Mouse (Mus musculus): ENCODE results near the gene Ikzf1.

Ikzf1 gene
- long read RNA-seq, experiment 1, result 0 reads
- long read RNA-seq, experiment 2, partial matches to known transcripts, result 0 of 1 reads
- long read RNA-seq, experiment 2, other reads (novel, unspliced or antisense), result 1 of 1 reads

DNA sequence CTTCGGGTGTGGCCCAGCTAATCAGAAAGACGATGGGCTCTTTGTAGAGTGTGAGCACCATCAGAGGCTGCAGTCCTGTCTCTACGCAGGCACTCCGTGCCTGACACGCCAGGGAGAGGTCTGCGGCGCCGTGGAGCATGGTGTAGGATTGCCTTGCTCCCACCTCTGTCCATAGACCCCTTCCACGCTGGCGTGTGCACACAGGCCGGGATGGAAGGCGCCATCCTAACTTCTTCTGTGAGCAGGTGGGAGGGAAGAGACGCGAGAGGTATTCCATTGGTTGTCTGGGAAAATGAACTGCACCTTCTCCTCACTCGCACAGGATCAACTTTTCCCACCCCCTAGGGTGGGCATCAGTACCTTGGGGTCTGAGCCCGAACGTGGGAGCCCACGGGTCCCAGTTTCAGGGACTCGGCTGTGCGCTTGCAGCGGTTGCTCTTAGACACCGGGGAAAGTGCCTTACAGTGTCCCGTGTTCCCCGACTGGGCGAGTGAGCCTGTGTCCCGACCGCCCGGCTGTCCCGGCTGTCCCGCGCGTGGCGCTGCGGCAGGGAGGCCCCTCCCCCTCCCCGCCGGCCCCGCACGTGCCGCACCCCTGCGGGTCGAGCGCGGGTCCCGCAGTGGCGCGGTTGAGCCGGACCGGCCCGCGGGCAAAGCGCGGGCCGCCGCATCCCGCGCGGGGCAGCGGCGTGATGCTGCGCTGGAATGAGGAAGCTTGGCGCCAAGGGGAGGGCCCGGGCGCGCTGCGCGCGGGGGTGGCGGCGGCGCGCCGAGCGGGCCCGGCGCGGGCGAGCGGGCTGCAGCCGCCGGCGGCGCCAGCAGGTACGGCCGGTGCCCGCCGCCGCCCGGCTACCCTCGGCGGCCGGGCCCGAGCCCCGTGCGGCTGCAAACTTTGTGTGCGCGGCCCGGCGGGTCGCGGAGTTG lies at the start of gene Ikzf1:
Ikzf1 (plus strand) TSS at position 74 of the 923 bp plus-strand sequence.
- intact Hi-C loops (cut with DNase I), result no loop called here

DNA sequence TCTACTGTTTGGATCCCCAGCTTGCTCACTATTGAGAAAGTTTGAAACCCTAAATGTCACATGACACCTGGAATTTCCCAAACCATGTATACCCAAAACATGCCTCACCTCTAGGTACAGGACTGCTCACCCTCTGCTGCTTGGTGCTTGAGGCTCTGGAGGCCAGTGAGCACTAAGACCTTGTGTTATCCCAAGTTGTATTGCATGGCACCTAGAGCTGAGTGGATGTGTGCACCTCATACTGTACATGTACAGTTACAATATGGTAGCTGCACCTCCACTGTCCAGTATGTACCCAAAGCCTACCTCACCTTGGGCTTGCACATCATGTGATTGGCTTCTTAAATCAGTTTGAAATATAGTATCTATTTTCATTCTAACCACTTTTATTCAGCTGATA lies 40.5 kb upstream of the Ikzf1 start:
- intact Hi-C loops (cut with DNase I), result no loop called here

DNA sequence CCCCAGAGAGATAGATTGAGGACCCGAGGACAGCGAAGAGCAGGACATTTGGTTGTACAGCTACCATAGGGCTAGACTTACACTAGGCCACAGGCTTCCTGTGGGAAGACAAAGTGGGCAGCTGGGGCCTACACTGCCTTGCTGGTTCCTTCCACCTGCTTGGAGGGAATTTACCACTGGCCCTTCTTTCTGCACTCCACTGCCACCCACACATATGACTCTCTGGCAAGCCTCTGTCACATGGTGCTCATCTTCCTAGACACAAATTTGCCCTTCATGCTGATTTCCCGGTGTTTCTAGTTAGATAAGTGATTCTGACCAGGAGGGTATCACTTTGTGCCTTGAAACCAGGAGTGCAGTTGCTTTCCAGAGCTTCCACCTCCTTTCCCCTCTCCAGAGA lies 28.4 kb upstream of the Ikzf1 start:
- intact Hi-C loops (cut with DNase I), result no loop called here

DNA sequence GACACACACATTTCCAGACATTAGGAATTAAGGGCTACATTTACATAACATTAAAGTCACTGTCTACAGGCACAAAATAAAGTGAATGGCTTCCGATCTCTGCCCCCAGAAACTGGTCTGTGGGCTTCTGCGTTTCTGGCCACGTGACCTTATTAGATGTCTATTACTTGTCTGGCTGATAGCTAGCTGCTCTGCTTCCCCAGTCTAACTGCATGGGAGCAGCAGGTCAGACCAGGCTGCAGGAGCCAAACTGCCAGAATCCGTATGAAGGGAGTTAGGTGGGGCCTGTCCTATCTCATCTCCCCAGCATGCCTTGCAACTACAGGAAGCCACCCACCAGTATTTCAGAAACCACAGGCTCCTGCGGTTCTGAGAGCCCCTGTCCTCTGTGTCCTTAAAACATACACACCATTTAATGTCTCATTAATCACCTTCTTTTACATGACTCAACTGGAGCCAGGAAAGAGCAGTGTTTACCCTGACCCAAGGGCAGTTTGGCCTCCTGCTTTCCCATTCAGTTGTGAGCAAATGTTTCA lies 27.7 kb upstream of the Ikzf1 start:
- intact Hi-C loops (cut with DNase I), result no loop called here

DNA sequence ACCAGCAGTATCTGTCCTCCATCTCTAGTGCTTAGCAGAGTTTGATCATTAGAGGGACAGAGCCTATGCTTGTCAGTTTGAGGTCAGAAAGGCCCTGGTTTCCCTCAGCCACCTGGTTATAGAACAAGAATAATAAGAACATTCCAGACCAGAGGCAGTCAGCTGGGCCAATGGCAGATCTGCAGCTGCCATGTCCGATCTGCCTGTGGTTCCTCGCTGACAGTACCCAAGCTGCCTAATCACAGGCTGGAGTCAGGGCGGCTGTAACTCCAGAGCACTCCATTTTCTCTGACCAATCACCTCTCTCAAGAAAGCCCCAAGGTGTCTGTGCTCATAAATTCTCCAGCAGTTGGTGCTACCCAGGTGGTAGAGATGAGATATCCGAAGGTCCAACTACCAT lies 27.2 kb upstream of the Ikzf1 start:
- intact Hi-C loops (cut with DNase I), result no loop called here

DNA sequence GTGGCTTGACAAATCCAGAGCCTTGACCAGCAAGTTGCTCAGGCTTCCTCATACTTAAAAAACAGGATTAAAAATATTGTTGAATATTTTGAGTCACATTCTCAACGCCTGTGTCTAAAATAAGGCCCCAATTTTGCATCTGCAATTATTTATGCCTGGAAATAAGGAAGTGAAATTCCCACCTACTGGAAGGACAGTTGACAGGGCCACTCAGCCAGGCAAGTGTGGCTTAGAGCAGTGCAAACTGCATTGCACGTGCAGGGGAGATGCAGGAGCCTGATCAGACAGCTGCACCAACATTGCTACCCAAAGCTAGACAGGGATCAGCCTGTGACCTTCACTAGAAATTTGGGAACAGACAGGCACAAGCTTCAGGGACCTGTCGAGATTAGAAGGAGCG lies 26.0 kb upstream of the Ikzf1 start:
- intact Hi-C loops (cut with DNase I), result no loop called here

DNA sequence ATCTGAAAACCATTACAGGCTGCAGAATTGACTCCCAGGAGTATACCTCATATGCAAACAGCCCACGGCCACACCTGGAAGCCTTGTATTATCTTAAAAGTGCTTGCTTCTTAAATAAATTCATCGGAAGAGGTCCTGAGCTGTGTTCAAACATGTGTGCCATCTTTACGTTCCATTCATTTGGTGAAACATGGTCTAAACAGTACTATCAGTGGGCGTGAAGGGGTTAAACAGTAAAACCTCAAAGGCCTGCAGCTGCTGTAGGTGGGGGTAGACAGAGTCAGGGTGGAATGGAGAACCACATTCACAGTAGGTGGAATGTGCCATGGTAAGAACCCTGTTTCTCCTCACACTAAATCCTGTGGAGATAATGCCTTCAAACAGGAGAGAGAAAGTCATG lies 24.2 kb upstream of the Ikzf1 start:
- intact Hi-C loops (cut with DNase I), result no loop called here

DNA sequence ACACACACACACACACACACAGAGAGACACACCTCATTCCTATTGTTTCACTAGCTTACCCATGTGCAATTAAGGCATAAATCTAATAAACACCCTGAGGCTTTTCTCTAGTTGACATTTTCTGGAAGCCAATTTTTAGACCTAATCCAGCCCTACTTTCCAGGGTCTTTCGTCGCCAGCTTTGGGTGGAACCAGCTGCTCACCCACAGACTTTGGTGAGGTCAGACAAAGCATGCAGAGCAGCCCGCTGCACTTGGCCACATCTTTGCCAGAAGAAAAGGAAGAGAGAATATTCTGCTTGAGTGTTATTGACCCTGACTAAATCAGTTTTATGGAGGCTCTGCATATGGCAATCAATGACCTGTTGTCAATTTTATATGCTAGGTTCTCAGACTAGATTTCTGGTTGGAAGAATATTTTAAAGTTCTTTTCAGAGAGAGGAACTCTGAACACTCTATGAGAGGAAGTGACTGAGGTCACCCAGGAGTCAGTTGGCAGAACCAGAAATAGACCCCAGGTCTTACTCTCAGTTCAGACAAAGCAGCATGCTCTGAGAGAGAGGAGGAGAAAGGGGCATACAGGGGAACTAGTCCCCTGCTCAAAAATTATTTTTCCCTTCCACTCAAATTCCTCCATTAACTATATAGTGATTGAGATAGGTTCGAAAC lies 17.4 kb upstream of the Ikzf1 start:
- intact Hi-C loops (cut with DNase I), result no loop called here

DNA sequence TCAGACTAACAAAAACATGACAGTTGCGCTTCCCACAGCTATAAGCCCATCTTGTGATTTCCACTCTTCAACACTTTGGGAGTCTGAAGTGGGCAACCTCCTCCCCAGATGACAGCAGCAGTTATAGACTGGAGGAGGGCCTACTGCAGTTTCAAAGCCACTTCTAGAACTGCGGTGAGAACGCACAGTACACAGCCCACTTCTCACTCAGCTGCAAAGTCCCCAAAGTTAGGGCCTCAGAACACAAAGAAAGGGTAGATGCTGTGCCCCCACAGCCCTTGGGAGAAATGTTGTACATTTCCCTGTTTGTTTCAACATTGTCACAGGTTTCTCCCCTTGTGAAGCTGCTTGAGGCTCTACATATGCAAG lies 16.9 kb upstream of the Ikzf1 start:
- intact Hi-C loops (cut with DNase I), result no loop called here

DNA sequence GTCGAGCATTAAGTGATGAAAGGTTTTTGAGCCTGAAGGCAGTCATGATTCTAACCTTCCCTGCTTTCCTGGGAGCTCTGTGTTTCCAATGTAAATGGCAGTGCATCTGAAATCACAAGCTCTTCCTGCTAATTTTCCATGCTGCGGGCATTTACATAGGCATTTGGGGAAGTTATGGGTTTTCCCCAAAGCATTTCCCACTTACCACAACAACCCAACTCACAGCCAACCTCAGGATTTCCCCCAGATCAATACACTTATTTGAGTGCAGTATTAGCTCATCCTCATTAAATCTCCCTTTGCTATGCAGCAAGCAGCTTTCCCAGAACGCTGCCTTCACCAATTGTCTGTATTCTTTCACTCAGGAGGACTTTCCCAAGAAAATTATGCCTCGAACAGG lies 11.8 kb upstream of the Ikzf1 start:
- intact Hi-C loops (cut with DNase I), result no loop called here

DNA sequence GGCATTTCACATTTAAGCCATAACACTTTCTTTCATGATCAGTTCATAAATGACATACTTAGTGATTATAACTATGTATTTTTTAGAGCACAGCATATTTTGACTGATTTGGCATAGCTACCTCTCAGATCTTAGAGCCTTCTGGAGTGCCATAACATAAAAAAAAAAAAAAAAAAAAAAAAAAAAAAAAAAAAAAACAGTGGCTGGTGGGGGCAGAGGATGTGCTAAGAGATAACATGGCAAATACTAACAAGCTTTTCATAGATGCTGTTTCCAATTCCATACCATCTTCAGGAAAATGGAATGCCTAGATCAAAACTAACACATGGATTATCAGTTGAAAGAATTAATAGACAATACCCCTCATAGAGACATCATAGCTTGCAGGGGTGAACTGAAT lies 9.7 kb upstream of the Ikzf1 start:
- intact Hi-C loops (cut with DNase I), result no loop called here

DNA sequence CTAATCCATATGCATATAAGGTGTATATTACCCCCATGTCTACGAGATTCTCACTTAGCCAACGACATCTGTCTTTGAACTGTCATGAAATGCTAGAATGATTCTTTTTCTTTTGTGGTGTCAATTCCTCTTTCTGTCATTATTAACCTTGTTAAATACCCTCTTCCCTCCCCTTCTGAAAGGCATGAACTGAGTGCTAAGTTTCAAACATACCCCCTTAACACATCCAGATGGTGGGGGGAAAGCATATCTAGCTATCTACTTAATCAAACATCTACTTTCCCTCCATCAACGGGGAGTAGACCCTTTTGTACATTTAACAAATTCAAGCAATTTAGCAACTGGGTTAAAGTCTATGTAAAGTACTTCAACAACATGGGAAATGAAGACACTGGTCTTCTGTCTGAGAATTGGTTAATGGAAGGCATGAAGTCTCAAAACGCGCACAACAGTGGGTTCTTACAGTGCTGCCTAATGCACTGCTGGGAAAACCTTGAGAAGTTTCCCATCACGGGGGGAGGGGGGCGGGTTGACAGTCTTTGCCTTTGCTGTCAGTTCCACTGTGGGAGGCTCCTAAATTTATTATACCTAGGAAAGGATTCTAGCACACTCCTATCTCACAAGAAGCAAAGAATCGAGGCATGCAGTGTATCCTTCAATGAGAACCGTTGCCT lies 8.6 kb upstream of the Ikzf1 start:
- intact Hi-C loops (cut with DNase I), result no loop called here

DNA sequence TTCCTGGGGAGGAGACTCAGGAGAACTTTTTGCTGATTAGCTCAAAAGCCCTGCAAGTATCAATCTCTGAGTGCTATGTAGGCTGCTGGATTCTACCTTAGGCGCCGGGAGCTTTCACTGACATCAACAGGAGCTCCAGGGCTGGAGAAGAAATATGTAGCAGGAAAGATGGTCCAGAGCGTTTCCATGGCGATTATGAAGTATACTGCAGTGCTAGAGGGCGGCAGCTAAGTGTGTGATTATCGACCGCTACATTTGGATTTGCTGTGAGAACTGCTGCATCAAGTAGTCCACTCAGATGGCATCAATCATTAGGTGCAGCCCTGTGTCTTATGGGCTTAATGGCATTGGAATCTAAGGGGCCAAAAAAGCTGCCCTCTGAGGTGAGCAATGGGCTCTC lies 7.6 kb upstream of the Ikzf1 start:
- intact Hi-C loops (cut with DNase I), result no loop called here

DNA sequence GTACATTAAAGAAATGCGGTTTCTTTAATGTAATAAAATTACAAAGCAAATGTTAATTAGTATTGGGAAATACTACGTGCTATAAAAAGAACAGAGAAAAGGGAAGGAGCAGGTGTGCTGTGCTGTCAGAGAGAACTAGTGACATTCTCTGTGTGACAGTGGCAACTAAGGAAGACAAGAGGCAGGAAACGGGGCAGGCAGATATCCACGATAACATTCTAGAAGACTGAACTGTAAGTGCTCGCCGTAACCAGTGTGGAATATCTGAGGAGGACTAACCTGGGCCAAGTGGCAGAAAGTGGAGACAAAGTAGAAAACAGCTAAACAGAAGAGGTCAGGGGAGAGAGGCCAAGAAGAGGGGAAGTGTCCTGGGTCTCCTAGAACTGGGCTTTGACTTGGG lies 5.8 kb upstream of the Ikzf1 start:
- intact Hi-C loops (cut with DNase I), result no loop called here

DNA sequence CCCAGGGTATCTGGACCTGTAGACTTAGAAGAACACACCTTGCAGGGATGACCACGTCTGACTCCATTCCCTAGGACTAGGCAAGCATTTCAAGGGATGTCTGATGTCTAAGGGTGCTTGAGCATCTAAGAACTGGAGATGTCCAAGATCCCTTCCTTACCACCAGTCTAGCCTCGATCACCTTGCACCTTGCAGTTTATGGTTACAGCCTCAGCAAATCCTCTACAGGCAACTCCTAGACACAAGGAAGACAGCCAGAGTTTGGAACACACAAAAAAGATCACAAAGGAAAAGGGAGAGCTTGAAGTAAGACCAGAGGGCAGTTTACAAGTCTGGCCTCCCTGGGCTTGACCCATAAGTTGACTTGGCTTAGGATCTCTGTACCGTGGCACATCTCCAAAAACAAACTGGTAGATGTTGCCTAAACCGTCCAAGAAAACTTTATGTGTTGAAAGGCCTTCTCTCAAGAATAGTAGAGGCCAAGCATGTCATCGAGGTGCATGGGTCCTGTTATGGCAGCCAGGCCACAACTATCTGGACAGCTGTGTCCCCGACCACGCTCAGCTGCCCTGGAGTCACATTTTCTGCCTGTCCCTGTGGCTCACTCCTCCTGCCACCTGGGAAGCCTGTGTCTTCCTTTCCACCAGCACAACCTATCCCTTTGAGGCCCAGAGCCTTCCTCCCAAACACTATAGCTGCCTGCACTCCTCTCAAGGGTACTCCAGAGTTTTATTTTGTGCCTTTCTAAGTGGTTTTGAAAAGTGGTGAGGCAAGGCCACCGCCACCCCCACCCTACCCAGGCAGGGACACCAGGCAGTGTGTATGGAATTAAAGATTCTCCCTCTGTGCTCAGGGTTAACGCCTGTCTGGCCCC lies 510 bp upstream of the Ikzf1 start:
- intact Hi-C loops (cut with DNase I), result no loop called here

DNA sequence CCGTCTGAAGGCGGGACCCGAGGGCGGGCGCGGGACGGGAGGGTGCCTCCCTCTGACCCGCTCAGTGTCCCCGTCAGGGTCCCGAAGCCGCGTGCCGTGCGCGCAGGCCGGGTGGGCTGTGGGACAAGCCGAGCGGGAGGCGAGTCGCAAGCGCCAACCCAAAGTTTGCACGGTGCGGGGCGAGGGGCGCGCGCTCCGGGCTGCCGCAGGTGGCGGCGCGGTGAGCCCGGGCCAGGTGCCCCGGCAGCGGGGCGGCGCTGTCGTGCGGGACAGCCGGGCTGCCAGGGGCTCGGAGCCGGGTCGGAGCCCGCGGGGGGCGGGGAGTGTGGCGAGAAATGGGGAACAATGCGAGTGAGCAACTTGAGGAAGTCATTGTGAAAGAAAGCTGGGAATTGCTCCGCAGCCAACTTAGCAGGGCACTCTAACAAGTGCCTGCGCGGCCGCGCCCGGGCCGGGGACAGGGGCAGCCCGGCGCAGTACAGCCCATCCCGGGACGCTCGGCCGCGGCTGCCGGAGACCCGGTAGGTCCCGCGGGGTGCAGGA lies 1.1 kb downstream of the Ikzf1 start:
- intact Hi-C loops (cut with DNase I), result no loop called here

DNA sequence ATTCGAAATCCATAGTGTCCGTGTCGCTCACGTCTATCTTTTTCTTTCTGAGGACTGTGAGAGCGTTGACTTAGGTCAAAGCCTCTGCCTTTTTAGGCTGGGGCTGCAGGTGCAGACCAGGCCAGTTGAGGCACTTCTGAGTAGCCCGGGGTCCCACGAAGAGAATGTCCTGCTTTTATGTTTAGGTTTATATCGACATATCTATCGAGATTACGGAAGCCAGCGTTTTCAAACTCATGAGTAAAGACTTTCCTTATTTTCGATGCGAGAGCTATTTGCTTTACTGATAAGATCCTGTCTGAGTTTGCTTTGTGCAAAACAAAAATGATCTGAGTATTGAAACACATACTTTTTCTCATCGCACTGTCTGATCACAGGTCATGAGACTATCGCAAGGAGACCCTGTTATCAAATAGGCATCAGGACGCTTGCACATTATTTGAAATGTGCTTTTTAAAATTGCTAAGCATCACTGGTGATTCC lies 1.8 kb downstream of the Ikzf1 start:
- intact Hi-C loops (cut with DNase I), result no loop called here

DNA sequence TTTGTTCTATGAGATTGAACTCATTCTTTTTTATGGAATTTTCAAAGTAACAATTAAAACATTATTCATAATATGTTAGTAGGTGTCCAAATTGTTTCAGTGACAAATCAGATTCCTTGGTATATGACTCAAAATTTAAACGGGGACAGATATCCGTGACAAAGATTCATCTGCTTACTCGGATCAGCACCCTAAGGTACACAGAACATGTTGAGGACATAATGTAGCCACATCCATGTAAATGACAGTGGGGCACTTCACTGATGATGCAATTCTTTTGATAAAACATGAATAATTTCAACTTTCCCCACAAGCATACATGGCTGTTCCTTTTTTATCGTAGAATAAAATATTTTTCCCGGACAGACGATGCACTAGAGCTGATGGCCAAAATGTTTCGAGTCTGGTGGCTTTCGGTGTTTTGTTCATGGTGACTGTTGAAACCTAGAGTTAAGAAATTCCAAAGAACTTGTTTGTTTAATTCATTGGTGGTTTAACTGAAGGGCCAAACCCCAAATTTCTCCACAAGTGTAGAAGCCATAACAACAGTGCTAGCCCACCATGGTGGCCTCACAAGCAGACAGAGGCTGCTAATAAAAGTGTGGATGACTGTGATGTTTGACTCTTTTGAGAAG lies 2.9 kb downstream of the Ikzf1 start:
- intact Hi-C loops (cut with DNase I), result no loop called here

DNA sequence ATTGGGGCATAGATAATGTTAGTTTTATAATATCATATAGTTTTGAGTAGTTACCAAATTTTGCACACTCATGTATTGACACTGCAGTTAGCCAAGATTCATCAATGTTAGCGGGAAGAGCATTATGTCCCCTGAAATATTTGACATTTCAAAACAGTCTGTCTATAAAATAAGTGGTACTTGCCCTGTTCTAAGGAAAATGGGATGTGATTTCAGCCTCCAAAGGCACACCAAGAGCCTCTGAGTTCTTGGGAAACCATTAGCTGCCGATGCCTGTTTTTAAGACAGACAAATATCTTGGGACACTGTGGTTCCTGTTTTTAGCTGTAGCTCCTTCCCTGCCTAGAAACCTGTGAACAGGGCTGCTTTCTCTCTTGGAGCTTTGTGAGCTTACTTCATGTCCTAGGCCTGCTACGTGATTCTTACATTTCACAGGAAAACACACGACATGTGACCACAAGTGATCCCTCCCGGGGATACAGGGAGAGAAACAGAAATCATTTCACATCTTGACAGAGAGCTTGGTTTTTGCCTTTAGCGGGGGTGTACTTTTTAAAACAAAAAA lies 4.0 kb downstream of the Ikzf1 start:
- intact Hi-C loops (cut with DNase I), result no loop called here

DNA sequence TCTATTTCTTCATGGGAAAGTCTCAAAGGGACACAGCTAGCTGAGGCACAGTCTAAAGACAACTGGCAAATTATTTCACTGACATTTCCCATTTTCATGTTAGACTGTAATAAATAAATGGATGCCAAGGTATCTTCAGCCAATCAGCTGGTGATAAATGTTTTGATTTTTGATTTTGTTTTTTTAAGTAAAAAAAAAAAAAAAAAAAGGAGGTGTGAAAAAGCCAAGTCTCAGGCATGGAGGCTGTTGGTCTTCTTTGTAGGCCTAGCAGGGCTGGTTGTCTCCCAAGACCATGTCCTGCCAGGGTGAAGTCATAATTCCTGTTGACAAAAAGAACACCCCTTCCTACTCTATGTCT lies 4.9 kb downstream of the Ikzf1 start:
- intact Hi-C loops (cut with DNase I), result no loop called here
